Mouse (Mus musculus) ES-E14 (cell line): ENCODE measurements at regions not wholly inside any gene's neighbourhood (a gene's known extent, or its start where the extent isn't known, plus 50 kb on each side); places are given as distances from the start of the nearest gene placed in this dataset.

ENCODE experiments used
- CHD2 ChIP-seq: IDR thresholded peaks from 2 replicates; pipeline ENCODE4 v1.6.1; 2014; ENCODE audit warnings: mild to moderate bottlenecking, low read depth, low read length, inconsistent platforms
- HCFC1 ChIP-seq: IDR thresholded peaks from 2 replicates; pipeline ENCODE4 v1.6.1; 2012; ENCODE audit warnings: low read length, inconsistent platforms, borderline replicate concordance; ENCODE audit not compliant: insufficient read depth
- MAFK ChIP-seq: IDR thresholded peaks from 2 replicates; pipeline ENCODE4 v1.6.1; 2014; ENCODE audit warnings: mild to moderate bottlenecking, low read depth, low read length, inconsistent platforms; ENCODE audit not compliant: insufficient read depth
- ZC3H11A ChIP-seq: IDR thresholded peaks from 2 replicates; pipeline ENCODE4 v1.6.1; 2012; ENCODE audit warnings: low read depth, mild to moderate bottlenecking, inconsistent platforms, low read length, borderline replicate concordance
- ZNF384 ChIP-seq: IDR thresholded peaks from 2 replicates; pipeline ENCODE4 v1.6.1; 2012; ENCODE audit warnings: low read depth, low read length, inconsistent platforms

DNA sequence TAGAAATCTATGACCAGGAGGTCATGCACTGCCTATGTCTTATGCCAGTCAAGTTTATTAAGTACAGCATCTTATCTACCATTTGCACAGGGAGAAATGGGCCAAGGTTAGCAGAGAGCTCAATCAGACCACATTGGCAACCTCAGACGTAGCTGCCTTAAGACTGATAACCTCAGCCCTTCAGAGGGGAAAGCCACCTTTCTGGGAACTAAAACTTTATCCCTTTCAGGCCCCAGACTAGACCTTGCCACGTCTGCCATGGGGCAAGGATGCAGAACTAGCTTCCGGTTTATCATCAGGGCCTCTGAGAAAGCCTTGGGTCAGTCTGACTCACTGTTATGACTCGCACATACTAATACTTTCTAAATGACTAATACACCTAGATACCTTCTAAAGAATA lies 188.8 kb upstream of the Agap1 start:
- TF ChIP-seq MAFK: no peak
- no peak for TF ChIP-seq HCFC1
- TF ChIP-seq CHD2: no peak
- no peak for TF ChIP-seq ZC3H11A
- no peak for TF ChIP-seq ZNF384
